Mouse (Mus musculus): Measurements from ENCODE around the gene Mcrip1.
"Not testable (repeated sequence)": the region's sequence is repeated elsewhere in the genome, so short reads cannot be mapped to it uniquely, and the experiment has no call there.

The Mcrip1 gene

DNA sequence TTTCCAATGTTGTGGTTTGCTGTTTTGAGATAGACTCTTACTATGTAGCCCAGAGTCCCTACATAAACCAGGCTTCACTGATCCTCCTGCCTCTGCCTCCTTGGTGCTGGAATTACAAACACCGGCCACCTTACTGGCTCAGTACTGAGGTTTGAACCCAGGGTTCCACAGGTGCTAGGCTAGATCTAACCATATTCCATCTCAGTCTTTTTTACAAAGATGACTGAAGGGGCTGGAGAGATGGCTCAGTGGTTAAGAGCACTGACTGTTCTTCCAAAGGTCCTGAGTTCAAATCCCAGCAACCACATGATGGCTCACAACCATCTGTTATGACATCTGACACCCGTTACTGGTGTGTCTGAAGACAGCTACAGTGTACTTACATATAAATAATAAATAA, 35.3 kb downstream of the Mcrip1 start:
- not testable (repeated sequence) for DNase-seq (ENCODE audit: low read depth, low spot score)

DNA sequence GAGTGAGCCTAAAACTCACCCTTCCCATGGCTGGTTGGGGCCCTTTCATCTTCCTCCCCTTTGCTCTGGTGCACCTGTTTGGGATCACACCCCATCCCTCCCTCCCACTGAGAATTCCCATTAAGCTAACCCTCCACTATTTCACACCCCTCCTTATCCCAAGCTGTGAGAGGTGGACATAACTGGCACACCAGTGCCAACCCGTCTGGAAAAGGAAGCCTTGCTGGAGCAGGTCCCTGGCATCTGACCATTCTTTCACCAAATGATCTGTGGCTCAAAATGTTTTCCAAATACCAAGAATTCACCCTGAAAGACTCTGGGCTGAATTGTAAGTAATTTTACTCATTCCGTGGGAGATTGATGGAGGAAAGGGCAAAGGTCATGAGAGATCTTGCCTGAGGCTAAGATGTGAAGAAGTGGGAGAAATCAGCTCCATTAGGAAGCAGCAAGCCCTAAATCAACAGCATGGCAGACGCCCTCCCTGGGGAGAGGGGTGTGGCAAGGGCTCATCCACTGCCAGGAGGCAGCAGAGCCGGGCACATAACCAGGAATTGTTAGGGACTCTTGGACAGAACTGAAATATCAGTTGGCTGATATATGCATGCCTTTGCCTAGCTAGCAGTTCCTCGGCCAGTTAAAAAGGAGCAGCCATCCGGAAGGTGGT, 36.6 kb downstream of the Mcrip1 start:
- no peak for DNase-seq (ENCODE audit: low read depth, low spot score)

DNA sequence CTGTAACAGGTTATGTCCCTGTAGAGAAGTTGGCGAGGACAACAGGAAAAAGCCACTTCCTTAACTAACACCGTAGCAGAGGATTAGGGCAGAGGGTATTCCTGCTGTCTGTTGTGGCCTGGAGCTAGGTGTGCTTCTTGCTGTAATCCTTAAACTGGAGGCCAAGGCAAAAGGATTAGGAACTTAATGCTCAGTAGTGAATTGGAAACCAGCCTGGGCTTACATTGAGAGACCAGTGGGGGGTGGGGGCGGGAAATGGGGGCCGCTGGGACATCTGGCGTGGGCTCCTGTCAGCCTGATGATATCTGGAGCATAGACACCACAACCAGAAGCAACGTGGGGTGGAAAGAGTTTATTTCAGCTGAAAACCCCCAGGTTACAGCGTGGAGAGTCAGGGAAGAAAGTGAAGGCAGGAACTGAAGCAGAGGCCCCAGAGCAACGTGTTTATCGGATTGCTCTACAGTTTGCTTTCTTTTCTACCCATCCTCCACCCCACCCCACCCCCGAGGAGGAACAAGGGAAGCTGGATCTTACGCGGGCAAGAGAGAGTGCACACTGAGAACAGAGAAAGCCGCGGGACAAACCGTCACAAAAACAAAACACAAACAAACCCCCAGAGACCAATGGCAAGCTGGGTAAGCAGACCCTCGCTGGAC, 39.0 kb downstream of the Mcrip1 start:
- DNase-seq (ENCODE audit: low read depth, low spot score), result no peak

GRCm38 (mm10) chr11:120509940-120510339, 39.6 kb downstream of the Mcrip1 start:
- no peak for DNase-seq (ENCODE audit: low read depth, low spot score)

- no peak for DNase-seq (ENCODE audit: low read depth, low spot score)
Observed at GRCm38 (mm10) chr11:120508290-120508870, 41.1 kb downstream of the Mcrip1 start.

DNA sequence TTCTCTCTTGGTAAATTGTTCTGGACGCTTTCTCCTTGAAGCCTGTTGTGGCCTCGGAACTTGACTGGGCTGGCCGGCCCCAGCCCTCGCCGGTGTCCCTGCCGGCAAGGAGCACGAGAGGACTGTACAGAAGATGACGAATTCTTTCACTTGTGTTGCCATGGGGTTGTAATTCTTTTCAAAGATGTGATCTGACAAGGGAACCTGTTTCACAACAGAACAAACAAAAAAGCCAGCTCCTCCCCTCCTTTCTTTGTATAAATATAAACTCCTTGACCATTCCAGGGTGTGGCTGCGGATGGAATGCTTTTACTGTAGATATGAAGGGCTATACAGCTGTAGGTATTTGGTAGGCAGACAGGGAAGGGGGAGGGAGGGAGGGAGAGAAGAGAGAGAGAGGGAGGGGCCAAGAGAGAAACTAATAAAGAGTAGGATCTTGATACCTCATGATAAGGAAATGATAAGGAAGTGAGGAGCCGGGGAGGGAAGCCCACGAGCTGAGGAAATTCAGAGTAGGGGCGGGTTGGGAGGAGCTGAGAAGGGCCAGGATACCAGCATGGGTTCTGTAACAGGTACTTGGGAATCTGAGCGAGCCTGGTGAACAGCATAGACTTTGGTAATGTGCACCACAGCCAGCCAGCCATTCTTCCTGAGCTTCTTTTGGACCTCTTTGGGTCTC, 41.8 kb downstream of the Mcrip1 start:
- DNase-seq (ENCODE audit: low read depth, low spot score), result no peak

GRCm38 (mm10) chr11:120506899-120507298, 42.6 kb downstream of the Mcrip1 start:
- DNase-seq (ENCODE audit: low read depth, low spot score), result peak; percentile 45

GRCm38 (mm10) chr11:120505661-120506060, 43.9 kb downstream of the Mcrip1 start:
- no peak for DNase-seq (ENCODE audit: low read depth, low spot score)

GRCm38 (mm10) chr11:120501701-120502100, 47.8 kb downstream of the Mcrip1 start:
- DNase-seq (ENCODE audit: low read depth, low spot score), result no peak

- DNase-seq (ENCODE audit: low read depth, low spot score), result no peak
Observed at GRCm38 (mm10) chr11:120501018-120501417, 48.5 kb downstream of the Mcrip1 start.

- no peak for DNase-seq (ENCODE audit: low read depth, low spot score)
Observed at GRCm38 (mm10) chr11:120500357-120500756, 49.2 kb downstream of the Mcrip1 start.

DNA sequence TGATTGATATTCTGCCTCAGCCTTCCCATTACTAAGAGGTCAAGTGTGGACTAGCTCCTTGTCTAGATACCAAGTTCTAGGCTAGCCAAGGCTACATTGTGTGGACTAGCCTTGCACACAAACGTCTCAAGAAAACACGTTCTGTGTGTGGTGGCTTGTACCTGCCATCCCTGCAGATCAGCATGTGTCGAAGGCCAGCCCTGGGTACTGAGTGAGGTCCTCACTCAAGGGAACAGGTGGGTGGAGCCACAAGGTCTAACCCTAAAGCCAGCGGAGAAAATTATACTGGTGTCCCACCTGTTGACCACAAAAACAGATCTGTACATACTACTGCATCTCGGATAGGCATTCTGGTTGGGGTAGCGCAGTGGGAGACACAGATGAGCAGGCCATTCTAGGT, 49.6 kb downstream of the Mcrip1 start:
- DNase-seq (ENCODE audit: low read depth, low spot score), result no peak

DNA sequence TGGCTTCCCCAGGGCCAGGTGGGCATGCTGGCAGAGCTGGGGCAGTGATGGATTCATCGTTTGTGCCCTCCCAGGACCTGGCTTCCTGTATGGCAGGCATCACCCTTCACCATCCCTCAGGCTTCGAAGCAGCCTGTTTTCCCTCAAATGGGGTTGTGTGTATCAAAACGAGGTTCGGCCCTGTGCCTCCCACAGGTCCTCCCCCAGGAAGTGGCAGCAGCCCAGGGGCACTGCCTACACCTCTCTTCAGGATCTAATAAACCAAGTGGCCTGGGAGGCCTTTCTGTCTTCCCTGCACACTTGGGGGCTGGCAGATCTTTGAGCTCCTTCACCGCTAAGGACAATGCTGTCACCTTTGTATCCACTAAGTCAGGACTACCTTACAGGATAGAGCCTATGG, 50.6 kb downstream of the Mcrip1 start:
- no peak for DNase-seq (ENCODE audit: low read depth, low spot score)

DNA sequence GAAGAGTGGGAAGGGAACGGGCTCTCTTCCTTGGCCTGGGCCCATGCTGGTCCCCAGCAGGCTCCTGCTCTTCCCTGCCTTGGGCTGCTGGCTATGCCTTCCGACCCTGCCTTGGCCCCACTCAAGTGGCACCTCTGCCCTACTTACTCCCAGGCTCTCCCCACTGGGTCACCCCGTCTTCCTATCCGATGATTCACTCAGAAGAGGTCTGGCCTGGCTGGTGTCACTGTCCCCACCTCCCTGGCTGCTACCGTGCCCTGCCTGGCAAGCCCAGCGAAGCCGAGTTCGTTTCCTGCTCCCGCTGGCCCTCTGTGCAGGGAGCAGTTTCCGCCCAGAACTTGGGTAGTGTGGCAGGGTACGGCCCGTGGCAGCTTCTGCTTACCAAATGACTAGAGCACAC, 51.3 kb downstream of the Mcrip1 start:
- DNase-seq (ENCODE audit: low read depth, low spot score), result no peak

GRCm38 (mm10) chr11:120497436-120497835, 52.1 kb downstream of the Mcrip1 start:
- DNase-seq (ENCODE audit: low read depth, low spot score), result no peak

GRCm38 (mm10) chr11:120493911-120494310, 55.6 kb downstream of the Mcrip1 start:
- DNase-seq (ENCODE audit: low read depth, low spot score), result no peak

- DNase-seq (ENCODE audit: low read depth, low spot score), result no peak
Observed at GRCm38 (mm10) chr11:120493351-120493750, 56.2 kb downstream of the Mcrip1 start.
